Mouse (Mus musculus): ENCODE data around the gene Tmem38a.

Tmem38a gene

GRCm38 (mm10) chr8:72587806-72588205 lies 16.0 kb downstream of the Tmem38a start:
- peak; percentile 48 for DNase-seq

- no peak for DNase-seq
Observed at GRCm38 (mm10) chr8:72588865-72589264, 17.0 kb downstream of the Tmem38a start.

- DNase-seq, result peak; percentile 43
Observed at GRCm38 (mm10) chr8:72589286-72589685, 17.4 kb downstream of the Tmem38a start.

- DNase-seq, result peak; percentile 70
Observed at GRCm38 (mm10) chr8:72590198-72590597, 18.3 kb downstream of the Tmem38a start.
